Mouse (Mus musculus) frontal cortex, adult 2 months (tissue): ENCODE data around the gene Gm26657. TPM values are rescaled to one million over a fixed set of nuclear protein-coding genes. Genes with fewer than 3 reads are reported as not detected.

Source experiments
- DNase-seq, 2 experiments: peaks; one replicate each; pipeline ENCODE4 v3.0.0; 2022; ENCODE audit warnings: low spot score in 1 of 2; ENCODE audit errors: extremely low spot score in 1 of 2
- polyA plus RNA-seq: library from polyadenylated mRNA; depleted of rRNA; stranded (reverse); fragments of >200 nt; gene quantifications from 2 replicates; pipeline ENCODE4 v1.2.3, GENCODE M21; 2012; rRNA removed

Gene Gm26657
- polyA plus RNA-seq, 1 experiment = not detected

DNA sequence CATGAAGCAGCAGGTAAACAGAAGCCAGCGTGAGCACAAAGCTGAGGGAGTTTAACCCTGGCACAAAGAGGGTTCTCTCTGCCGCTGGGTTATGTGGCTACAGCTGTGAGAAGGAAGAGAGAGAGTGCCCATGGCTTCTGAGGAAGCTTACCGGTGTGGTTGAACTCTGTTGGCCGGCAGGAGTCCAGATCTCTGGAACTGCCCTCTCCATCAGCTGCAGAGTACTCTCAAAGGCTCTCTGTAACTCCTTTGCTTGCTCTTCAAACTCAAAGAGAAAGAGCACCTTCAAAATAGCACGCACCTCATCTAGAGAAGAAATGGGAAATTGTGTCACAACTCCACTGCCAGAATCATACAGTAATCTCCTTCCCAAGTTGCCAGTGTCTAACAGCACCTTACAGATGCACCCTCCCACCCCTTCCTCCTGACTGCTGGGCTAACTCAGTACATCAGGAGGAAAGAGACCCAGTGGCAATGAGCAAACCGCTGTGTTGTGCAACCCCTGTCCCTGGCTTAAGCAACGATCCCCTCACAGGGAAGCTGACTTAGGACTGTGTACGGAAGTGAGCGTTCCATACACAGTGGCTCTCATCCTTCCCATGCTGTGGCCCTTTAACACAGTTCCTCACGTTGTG is 17.2 kb downstream of the Gm26657 start:
- DNase-seq = no peak

DNA sequence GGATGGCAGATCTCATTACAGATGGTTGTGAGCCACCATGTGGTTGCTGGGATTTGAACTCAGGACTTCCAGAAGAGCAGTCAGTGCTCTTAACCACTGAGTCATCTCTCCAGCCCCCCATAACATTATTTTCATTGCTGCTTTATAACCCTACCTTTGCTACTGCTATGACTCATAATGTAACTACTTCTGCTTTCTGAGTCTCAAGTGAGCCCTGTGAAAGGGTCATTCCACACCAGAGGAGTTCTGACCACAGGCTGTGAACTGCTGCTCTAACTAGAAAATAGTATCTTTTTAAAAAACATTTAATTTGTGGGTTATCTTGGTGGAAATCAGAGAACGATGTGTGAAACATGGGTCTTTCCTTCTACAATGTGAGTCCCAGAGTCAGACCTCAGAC is 17.8 kb downstream of the Gm26657 start:
- DNase-seq = no peak

DNA sequence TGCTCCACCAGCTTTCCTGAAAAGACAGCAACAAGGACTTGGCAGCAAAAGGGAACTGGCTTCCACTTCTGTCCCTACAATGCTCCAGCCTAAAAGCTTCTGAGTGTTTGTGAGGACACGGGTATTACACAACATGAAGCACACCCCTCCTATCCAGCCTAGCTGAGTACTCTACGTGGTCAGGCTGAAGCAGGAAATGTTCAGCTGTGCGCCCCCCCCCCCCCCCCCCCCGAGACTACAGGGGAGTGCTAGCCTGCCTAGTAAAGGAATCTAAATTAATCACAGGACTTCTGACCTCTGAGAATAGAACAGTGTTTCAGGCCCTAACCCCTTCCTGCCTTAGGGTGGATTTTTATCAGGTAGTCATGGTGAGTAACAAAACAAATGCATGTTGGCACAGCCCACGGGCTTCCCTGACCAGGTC is 28.0 kb downstream of the Gm26657 start:
- no peak for DNase-seq

DNA sequence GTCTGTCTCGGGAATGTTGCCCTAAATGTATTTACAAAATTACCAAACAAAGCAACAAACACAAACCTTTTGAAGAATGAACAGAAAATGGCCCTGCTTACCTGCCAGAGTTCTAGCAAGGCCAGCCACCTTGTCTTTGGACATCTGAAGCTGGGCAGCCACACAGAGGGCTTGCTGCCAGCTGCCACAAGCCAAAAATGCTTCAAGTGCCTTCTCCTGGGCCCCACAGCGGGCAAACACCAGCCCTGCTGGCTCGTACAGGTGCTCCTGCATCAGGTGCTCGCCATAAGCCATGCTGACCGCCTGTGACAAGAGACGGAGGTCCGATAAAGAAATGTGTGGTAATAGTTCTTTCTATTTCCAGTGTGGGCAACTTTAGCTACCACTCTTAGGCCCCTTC is 29.0 kb downstream of the Gm26657 start:
- DNase-seq = no peak

DNA sequence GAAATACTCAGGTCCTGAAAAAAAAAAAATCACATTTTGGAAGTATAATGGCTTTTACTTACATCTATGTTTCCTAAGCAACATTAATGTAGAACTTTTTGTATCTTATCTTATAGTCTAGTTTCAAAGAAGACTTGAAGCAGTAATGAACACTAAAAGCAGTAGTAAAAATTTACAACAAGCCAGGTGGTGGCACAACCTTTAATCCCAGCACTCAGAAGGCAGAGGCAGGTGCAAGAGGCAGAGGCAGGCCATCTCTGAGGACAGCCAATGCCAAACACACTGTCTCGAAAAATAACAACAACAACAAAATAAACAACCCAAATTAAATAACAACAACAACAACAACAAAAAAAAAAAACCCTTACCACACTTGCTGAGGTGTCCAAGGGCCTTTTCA is 31.2 kb downstream of the Gm26657 start:
- no peak for DNase-seq

Other genes starting within 250 kb of the Gm26657 start
- gene Actl7b, start 1.4 kb downstream of the Gm26657 start, polyA plus RNA-seq = 0.06 and 0.11 TPM in 2 replicates
- gene Actl7a, start 3.3 kb downstream of the Gm26657 start, polyA plus RNA-seq = not detected in 2 replicates
- 65.2 and 67.4 TPM in 2 replicates for gene Elp1, start 62.3 kb downstream of the Gm26657 start, polyA plus RNA-seq
- gene Fam206a, start 62.3 kb downstream of the Gm26657 start, polyA plus RNA-seq = 12.3 and 12.5 TPM in 2 replicates
- gene Ctnnal1, start 125.1 kb downstream of the Gm26657 start, polyA plus RNA-seq = 21.6 and 23.9 TPM in 2 replicates
- gene Tmem245, start 207.4 kb downstream of the Gm26657 start, polyA plus RNA-seq = 13.7 and 14.1 TPM in 2 replicates